Mouse (Mus musculus) embryonic fibroblast, embryonic 13.5 days (primary cell): ENCODE measurements around the gene C130026I21Rik. TPM values are rescaled to one million over a fixed set of nuclear protein-coding genes. Genes with fewer than 3 reads are reported as not detected.
"Not testable (repeated sequence)": the region's sequence is repeated elsewhere in the genome, so short reads cannot be mapped to it uniquely, and the experiment has no call there.

ENCODE experiments used
- H3K27ac ChIP-seq: 2 replicates; pipeline ENCODE4 v1.5.1; 2012; ENCODE audit warnings: low read length, control low read depth, inconsistent platforms; ENCODE audit not compliant: insufficient read depth
- H3K4me1 ChIP-seq: 2 replicates; pipeline ENCODE4 v1.6.1; 2011; ENCODE audit warnings: low read length; ENCODE audit not compliant: control insufficient read depth, insufficient read depth
- H3K4me3 ChIP-seq: 2 replicates; pipeline ENCODE4 v1.5.1; 2011; ENCODE audit warnings: mild to moderate bottlenecking, control low read depth, low read length; ENCODE audit not compliant: insufficient read depth
- polyA plus RNA-seq: library from polyadenylated mRNA; stranded (reverse); fragments of >200 nt; gene quantifications from 2 replicates; pipeline ENCODE4 v1.2.4, GENCODE M21; 2011; ENCODE audit warnings: low read depth; ENCODE audit not compliant: missing spikeins, insufficient read length

The C130026I21Rik gene
- polyA plus RNA-seq, 1 experiment: not detected

DNA sequence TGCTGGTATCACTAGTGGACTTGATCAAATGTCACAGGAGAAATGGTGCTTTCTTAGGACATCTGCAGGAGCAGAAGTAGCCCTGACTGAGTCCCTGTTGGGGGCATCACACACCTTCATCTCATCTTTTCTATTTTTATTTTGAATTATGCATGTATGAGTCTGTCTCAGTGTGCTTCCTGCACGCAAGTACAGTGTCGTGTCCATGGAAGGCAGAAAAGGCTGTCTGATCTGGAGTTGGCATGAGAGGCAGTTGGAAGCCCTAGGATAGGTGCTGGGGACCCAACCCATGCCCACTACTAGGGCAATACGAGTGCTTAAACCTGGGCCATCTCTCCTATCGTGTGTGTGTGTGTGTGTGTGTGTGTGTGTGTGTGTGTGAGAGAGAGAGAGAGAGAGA lies 165.0 kb downstream of the C130026I21Rik start:
- H3K4me3 ChIP-seq, H3K27ac ChIP-seq, H3K4me1 ChIP-seq: not testable (repeated sequence)

DNA sequence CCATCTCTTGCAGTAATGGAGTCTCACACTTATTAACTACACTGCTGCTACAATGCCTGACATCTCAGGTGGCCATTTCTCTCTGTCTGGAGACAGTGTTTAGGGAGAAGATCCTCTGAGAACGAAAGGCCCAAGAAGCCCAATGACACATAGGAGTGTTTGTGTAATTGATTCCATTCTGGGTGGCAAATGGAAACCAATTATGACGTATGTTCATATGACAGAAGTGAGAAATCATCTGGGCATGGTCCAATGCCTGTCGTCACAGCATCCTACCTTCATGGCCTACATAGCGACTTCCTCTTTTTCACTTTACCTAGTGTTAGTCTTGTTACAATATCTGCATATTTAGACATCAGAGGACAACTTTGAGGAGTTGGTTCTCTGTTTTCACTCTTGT lies 168.6 kb downstream of the C130026I21Rik start:
- not testable (repeated sequence) for H3K4me3 ChIP-seq, H3K4me1 ChIP-seq, H3K27ac ChIP-seq

DNA sequence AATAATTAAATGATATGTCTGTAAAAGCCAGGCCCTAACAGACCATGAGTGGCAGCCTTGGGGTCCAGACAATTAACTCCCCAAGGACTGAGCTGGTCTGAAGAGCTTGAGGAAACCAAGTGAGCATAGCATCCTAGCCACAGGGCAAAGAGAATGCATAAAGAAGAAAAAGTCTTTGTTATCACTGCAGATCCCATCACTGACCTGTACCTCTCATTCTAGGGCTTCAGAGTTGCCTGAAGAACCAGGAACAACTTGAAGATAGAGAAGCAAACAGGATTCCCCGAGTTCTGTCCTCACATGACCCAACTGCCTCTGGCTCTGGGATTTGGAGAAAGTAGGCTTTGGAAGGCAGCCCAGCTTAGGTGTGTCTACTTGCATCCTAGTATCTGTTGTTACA lies 170.5 kb downstream of the C130026I21Rik start, which contains the start of gene Gm10553:
Gm10553 (plus strand) TSS at position 301 of the 400 bp plus-strand sequence.
- not testable (repeated sequence) for H3K4me3 ChIP-seq, H3K27ac ChIP-seq, H3K4me1 ChIP-seq

DNA sequence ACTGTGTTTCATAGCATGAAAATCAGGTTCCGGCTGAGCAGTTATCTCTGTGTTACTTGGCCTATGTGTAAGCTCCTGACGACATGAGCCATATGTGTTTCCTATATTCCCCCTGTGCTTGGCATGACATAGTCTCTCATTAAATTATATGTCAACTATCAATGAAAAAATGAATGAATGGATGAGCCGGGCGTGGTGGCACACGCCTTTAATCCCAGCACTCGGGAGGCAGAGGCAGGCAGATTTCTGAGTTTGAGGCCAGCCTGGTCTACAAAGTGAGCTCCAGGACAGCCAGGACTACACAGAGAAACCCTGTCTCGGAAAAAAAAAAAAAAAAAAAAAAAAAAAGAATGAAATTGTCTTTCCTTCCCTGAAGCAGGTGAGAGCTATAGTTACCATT lies 171.3 kb downstream of the C130026I21Rik start:
- H3K4me1 ChIP-seq, H3K4me3 ChIP-seq, H3K27ac ChIP-seq: not testable (repeated sequence)

DNA sequence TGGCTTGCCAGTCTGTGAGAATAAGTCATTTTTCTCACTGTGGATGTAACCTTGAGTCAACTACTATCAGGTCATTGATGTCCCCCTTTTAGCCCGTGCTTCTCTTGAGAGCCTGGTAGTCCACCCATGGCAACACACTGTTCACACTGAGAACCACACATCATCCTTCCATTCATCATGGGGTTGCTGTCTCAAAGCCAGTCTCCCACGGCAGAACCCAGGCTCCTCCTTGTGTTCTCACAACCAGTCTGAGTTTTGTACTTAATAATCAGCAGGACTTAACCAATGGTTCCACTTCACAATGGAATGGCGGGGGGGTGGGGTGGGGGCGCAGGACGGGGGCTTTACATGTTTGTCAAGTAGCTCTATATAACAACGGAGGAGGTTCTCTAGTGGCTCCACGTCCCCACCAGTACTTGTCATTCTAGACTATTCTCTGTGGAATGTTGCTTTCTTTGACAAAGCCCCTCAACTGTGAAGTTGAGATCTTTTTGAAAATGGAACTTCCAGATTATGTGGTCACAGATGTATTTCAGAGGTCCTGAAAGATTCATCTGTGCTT lies 177.3 kb downstream of the C130026I21Rik start:
- not testable (repeated sequence) for H3K4me3 ChIP-seq, H3K4me1 ChIP-seq

DNA sequence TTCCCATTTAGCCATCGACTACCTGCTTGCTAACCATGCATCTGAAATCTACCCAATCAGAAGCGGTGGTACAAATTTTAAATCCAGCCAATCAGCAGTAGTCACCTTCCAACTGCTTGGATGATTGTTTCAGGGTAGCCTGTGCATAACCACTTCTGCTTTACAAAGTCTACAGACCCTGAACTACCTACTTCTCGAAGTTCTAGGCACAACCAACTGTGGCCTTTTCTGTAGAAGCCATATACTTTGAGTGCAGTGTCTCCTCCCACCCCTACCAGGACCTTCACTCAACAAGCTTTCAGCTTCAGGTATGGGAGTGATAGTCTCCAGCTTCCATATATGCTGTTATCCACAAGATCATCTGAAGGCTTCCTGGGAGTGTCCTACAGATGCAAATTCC lies 178.2 kb downstream of the C130026I21Rik start:
- H3K4me3 ChIP-seq, H3K4me1 ChIP-seq, H3K27ac ChIP-seq: not testable (repeated sequence)

More for the DNA sequence above, 177.3 kb downstream of the C130026I21Rik start:
- H3K27ac ChIP-seq: not testable (repeated sequence)

DNA sequence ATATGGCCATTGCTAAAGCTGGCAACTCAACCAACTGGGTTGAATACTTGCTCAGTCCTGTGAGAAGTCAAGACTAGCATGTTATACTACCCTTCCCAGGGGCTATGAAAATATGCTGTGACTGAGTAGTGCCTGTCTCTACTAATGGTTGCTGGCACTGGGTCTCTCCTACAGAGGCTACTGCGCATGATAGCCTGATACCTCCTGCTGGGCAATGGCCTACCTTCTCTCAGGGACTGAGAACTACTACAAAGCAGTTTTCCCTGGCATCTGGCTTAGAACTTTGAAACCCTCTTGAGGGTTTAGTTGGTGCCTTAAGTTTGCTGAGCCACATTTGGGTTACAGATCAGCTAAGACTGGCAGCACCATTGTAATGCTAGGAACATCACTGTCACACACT lies 184.2 kb downstream of the C130026I21Rik start:
- not testable (repeated sequence) for H3K4me3 ChIP-seq, H3K27ac ChIP-seq, H3K4me1 ChIP-seq

DNA sequence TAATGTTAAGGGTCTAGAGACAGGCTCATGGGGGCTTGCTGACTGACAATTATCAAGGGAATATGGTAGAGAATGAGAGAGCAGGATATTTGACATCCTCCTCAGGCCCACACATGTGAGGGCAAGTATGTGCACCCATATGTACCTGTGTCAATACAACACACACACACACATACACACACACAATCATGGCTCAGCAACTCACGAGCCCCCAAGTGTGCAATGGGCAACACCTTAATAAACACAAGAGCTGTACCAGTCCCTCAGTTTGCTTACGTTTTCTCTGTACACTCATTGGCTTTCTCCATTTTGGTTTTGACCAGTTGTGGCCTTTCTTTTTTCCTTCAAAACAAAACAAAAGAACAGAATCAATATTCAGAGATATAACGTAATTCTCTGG lies 185.6 kb downstream of the C130026I21Rik start:
- not testable (repeated sequence) for H3K27ac ChIP-seq, H3K4me1 ChIP-seq, H3K4me3 ChIP-seq

DNA sequence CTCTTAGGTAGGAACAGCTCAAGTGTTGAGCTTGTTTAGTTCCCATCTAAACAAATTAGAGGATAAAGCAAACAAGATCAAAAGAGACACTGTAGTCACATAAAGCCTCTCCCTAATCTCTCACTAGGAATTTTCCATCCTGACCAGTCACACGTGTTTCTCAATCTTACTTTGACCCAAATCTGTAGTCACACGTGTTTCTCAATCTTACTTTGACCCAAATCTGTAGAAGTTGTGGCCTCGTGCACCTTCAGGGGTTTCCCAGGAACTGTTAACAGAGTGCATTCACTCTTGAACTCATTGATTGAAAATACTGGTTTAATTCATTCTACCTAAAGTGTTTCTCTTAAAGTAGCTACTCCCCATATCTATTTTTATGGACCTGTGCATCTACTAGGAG lies 197.3 kb downstream of the C130026I21Rik start:
- not testable (repeated sequence) for H3K4me1 ChIP-seq, H3K27ac ChIP-seq, H3K4me3 ChIP-seq

DNA sequence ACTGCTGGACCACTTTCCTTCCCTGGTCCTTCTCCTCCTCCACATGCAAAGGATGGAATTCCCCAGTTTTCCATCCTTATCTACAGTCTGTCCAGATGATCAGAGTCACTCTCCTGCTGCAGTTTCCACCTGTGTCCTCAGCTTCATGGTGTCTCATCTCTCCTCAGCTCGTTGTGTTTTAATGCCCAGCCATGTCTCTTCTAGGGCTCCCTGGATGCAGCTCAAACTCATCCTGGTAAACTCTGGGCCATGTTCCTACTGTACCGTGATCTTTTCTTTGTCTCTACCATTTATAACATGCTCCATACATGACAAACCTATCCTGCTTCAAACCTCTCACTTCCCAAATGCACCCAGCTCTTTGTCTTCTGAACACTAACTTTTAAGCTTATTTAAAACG lies 198.7 kb downstream of the C130026I21Rik start:
- H3K27ac ChIP-seq, H3K4me3 ChIP-seq, H3K4me1 ChIP-seq: not testable (repeated sequence)

DNA sequence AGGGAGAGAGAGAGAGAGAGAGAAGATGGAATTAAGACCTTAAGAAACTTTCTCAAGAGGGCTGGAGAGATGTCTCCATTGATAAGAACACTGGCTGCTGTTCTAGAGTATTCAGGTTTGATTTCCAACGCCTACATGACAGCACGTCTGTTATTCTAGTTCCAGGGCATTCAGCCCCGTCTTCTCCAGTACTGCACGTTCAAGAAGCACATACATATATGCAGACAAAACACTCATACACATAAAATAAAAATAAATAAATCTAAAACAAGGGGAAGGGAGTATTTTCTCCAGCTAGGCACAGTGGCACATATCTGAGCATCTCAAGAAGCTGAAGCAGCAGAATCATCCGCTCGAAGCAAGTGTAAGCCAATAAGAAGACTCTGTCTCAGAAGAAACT lies 234.6 kb downstream of the C130026I21Rik start:
- not testable (repeated sequence) for H3K4me3 ChIP-seq, H3K27ac ChIP-seq, H3K4me1 ChIP-seq

DNA sequence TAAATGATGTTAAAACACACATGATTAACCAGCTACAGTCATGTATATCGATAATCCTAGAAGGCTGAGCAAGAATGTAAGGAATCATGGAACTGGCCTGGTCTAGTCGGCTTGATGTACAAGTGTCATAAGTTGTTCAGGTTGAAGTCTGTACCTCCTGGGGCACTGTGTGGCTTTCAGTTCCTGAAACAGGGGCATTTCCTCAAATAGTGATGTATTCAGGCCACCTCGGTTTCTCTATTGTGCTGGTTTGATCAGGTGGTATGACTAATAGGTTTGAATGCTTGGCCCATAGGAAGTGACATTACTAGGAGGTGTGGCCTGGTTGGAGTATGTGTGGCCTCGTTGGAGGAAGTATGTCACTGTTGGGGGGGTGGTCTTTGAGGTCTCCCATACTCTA lies 236.0 kb downstream of the C130026I21Rik start:
- H3K4me3 ChIP-seq, H3K27ac ChIP-seq, H3K4me1 ChIP-seq: not testable (repeated sequence)

DNA sequence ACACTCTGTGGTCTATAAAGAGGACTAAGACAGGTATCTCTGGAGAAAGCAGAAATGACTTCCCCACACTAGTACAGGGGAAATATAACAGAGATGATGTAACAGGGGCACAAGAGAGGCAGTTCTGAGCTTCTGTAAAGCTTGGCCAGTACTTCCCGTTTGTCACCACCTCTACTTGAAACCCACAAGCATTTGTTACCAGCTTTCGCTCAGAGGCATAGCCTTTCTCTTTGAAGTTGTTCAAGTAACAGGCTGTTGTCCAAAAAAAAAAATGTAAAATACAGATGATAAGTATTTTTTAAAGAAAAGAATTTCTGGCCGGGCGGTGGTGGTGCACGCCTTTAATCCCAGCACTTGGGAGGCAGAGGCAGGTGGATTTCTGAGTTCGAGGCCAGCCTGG lies 236.8 kb downstream of the C130026I21Rik start:
- not testable (repeated sequence) for H3K4me3 ChIP-seq, H3K27ac ChIP-seq, H3K4me1 ChIP-seq

DNA sequence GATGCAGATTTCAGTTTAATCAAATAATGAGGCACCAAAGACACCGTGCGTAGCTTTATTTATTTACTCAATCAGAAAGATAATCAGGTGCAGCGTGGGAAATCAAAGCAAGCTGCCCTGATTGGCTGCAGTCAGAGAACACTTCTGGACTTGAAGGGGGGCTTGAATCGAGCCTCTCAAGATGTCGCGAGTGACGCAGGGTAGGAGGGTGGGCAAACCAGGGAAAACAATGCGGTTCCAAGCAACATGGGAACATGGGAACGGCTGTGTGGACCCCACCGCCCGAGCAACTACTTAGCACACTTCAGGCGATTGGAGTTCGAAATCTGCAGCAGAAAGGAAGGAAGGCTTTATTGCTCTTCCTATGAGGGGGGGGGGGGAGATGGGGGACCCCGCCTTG lies 240.2 kb downstream of the C130026I21Rik start:
- not testable (repeated sequence) for H3K4me1 ChIP-seq, H3K4me3 ChIP-seq, H3K27ac ChIP-seq

DNA sequence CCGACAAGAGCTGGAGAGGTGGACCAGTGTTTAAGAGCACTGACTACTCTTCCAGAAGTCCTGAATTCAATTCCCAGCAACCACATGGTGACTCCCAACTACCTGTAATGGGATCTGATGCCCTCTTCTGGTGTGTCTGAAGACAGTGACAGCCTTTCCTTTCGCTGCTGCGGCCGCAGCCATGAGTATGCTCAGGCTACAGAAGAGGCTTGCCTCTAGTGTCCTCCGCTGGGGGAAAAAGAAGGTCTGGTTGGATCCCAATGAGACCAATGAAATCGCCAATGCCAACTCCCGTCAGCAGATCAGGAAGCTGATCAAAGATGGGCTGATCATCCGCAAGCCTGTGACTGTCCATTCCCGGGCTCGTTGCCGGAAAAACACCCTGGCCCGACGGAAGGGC lies 258.4 kb downstream of the C130026I21Rik start:
- not testable (repeated sequence) for H3K4me3 ChIP-seq, H3K27ac ChIP-seq, H3K4me1 ChIP-seq

DNA sequence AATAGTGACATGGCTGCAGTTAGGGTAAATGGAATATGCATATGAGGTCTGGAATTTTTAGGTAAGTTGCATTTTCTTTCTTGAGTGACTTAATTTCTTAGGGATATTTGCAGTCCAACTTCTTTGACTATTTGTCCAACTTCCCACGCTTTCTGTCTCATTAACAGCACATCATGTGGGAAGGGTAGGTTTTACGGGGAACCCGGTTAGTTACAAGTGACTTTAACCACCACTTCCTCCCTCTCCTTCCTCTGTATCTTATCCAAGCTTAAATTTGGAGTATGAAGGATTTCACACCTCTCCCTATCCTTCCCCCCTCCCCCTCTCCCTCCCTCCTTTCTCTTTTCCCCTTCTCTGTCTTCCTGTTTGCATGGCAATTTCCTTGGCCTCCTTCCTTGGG lies 259.4 kb downstream of the C130026I21Rik start:
- H3K27ac ChIP-seq, H3K4me1 ChIP-seq, H3K4me3 ChIP-seq: not testable (repeated sequence)

DNA sequence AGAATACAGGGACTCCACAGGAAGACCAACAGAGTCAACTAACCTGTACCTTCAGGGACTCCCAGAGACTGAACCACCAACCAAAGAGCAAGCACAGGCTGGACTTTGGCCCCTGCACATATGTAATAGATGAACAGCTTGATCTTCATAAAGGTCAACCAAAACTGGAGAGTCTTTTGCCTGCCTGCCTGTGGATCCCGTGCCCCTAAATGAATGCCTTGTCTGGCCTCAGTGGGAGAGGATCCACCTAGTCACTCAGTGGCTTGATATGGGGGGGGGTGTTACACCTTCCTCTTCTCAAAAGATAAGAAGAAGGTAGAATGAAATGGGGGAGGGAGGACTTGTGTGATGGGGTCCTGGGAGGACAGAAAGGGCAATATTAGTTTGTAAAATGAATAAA lies 262.6 kb downstream of the C130026I21Rik start:
- H3K4me1 ChIP-seq, H3K27ac ChIP-seq, H3K4me3 ChIP-seq: not testable (repeated sequence)
